Mouse (Mus musculus) C2C12 (cell line): ENCODE measurements around the gene BC037034. TPM values are rescaled to one million over a fixed set of nuclear protein-coding genes. Genes with fewer than 3 reads are reported as not detected.

ENCODE experiments used
- H3K27me3 ChIP-seq: one replicate; pipeline ENCODE4 v1.6.1; 2011; ENCODE audit not compliant: control insufficient read depth, insufficient read depth, insufficient read length
- H3K36me3 ChIP-seq: one replicate; pipeline ENCODE4 v1.6.1; 2011; ENCODE audit not compliant: control insufficient read depth, insufficient read depth
- H3K4me3 ChIP-seq: one replicate; pipeline ENCODE4 v1.5.1; 2011; ENCODE audit warnings: mild to moderate bottlenecking, control low read depth; ENCODE audit not compliant: poor library complexity, insufficient read depth, severe bottlenecking
- H3K79me2 ChIP-seq: one replicate; pipeline ENCODE4 v1.6.1; 2011; ENCODE audit not compliant: control insufficient read depth, insufficient read depth
- H3K79me3 ChIP-seq: one replicate; pipeline ENCODE4 v1.6.1; 2011; ENCODE audit warnings: low read depth, control low read depth
- H3ac ChIP-seq: one replicate; pipeline ENCODE3; 2011; ENCODE audit warnings: low read depth; ENCODE audit not compliant: control insufficient read depth, insufficient read length
- CEBPB ChIP-seq: IDR thresholded peaks from one replicate; pipeline ENCODE4 v1.6.1; 2011; ENCODE audit warnings: low read depth, mild to moderate bottlenecking, control low read depth, moderate library complexity
- CTCF ChIP-seq: IDR thresholded peaks from one replicate; pipeline ENCODE4 v1.5.1; 2011; ENCODE audit not compliant: control insufficient read depth, insufficient read depth, insufficient read length
- FOSL1 ChIP-seq: IDR thresholded peaks from one replicate; pipeline ENCODE4 v1.8.0; 2011; ENCODE audit warnings: mild to moderate bottlenecking, low read length; ENCODE audit not compliant: poor library complexity, insufficient read depth, severe bottlenecking
- MAX ChIP-seq: IDR thresholded peaks from one replicate; pipeline ENCODE4 v1.6.1; 2011; ENCODE audit warnings: mild to moderate bottlenecking, control low read depth
- MYOD1 ChIP-seq: IDR thresholded peaks from one replicate; pipeline ENCODE4 v1.6.1; 2011; ENCODE audit warnings: low read depth; ENCODE audit not compliant: control insufficient read depth, insufficient read length
- MYOG ChIP-seq: IDR thresholded peaks from one replicate; pipeline ENCODE4 v1.6.1; 2011; ENCODE audit not compliant: control insufficient read depth, insufficient read length; ENCODE audit errors: extremely low read depth
- USF1 ChIP-seq: IDR thresholded peaks from one replicate; pipeline ENCODE4 v1.6.1; 2011; ENCODE audit warnings: low read depth, mild to moderate bottlenecking, control low read depth, moderate library complexity
- polyA plus RNA-seq: library from polyadenylated mRNA; unstranded; fragments of >200 nt; fragmentation: generic; extraction: Trizol; gene quantifications from one replicate; pipeline ENCODE4 v1.2.1, GENCODE M21; 2012; ENCODE audit warnings: missing spikeins

The BC037034 gene
- polyA plus RNA-seq, 1 experiment = 6.8 TPM

- Histone ChIP-seq H3K79me2 (no peaks in the 10 kb centered on the region), H3K4me3 (no peak overlapping the region), H3K27me3 (peaks cover 3% of the 10 kb centered on the region), H3K36me3 (no peaks in the 10 kb centered on the region), H3ac (no peak overlapping the region), H3K79me3 (no peaks in the 10 kb centered on the region)
- TF ChIP-seq CTCF = no peak
- TF ChIP-seq MAX = no peak
- TF ChIP-seq MYOD1 = no peak
- no peak for TF ChIP-seq FOSL1
- no peak for TF ChIP-seq CEBPB
- no peak for TF ChIP-seq MYOG
- no peak for TF ChIP-seq USF1
These were observed 14.2 kb upstream of the BC037034 start for GRCm38 (mm10) chr5:138277994-138278393.

DNA sequence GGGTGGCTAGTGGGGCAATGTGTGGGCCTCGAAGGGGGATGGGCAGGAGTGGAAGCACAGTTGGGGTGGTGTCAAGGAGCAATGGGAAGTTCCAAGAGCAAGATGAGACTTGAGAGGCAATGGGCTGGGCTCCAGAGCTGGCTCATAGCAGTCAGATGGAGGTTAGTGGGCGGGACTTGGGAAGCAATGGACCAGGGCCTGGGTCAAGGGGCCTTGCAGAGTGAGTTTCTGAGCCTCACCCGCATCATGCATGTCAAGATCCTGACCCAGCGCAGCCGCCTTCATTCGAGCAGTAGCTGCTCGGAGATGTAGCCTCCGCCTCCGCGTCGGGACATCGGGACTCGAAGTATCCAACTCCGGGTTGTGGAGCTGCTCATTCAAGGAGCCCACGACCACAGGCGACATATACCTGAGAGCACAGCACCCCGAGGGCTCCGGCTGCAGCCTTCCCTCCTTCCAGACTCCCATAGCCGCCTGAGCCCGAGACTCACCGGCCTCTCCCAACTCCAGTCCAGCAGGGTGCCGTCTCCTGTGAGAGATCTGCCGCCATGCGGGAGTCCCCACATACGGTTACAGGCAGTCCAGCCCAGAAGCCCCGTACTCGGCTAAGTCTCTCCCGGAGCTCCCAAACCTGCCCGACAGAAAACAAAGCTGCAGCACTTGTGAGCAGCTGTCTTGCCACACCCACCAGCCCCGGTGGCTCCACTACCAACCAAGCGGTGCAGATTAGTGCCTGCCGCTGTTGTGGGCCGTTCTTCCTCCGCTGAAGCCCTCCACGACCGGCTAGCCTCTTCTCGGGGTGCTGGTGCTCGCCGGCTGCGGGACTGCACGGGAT, 11.6 kb upstream of the BC037034 start:
- Histone ChIP-seq H3K4me3 (no peak overlapping the region), H3K27me3 (peaks cover 17% of the 10 kb centered on the region), H3K79me3 (no peaks in the 10 kb centered on the region), H3ac (no peak overlapping the region), H3K36me3 (no peaks in the 10 kb centered on the region), H3K79me2 (no peaks in the 10 kb centered on the region)
- TF ChIP-seq USF1 (no peak), CTCF (no peak), FOSL1 (no peak), MYOD1 (no peak), CEBPB (no peak), MYOG (no peak), MAX (no peak)

DNA sequence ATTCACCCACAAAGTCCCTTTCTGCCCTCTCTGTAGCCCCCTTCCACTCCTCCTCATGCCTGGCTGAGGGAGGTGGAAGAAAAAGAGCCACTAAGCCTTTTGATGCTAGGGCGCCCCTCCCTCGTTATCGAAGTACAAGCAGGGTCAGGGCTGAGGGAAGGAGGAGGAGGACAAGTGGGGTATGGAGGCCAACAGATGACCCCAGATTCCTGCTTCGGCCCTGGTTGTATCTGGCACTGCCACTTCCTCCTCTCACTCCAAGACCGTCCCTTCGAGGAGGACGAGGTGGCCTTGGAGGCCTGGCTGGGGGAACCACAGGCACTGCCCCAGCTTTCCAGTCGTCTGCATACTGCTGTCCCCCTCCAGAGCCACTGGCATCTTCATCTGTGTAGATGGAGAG, 10.4 kb upstream of the BC037034 start:
- H3K79me3 ChIP-seq = no peaks in the 10 kb centered on the region
- H3ac ChIP-seq = no peak overlapping the region
- TF ChIP-seq MYOD1 = no peak
- no peak for TF ChIP-seq MAX
- TF ChIP-seq FOSL1 = no peak
- no peak for TF ChIP-seq CEBPB
- no peak for TF ChIP-seq CTCF
- TF ChIP-seq USF1 = no peak
- TF ChIP-seq MYOG = no peak
- H3K36me3 ChIP-seq = no peaks in the 10 kb centered on the region
- H3K4me3 ChIP-seq = no peak overlapping the region
- no peaks in the 10 kb centered on the region for H3K79me2 ChIP-seq
- H3K27me3 ChIP-seq = peaks cover 17% of the 10 kb centered on the region

GRCm38 (mm10) chr5:138272409-138272923, 8.6 kb upstream of the BC037034 start, which contains the start of gene Gal3st4:
Gene Gal3st4, minus strand, starts transcription at chr5:138272840.
- no peak for TF ChIP-seq MYOG
- no peak for TF ChIP-seq USF1
- TF ChIP-seq CEBPB = no peak
- TF ChIP-seq FOSL1 = no peak
- TF ChIP-seq CTCF = no peak
- no peaks in the 10 kb centered on the region for H3K79me3 ChIP-seq
- H3ac ChIP-seq = no peak within 1 kb of the TSS
- H3K4me3 ChIP-seq = no peak within 1 kb of the TSS
- H3K79me2 ChIP-seq = no peaks in the 10 kb centered on the region
- peaks cover 17% of the 10 kb centered on the region for H3K27me3 ChIP-seq
- no peaks in the 10 kb centered on the region for H3K36me3 ChIP-seq

DNA sequence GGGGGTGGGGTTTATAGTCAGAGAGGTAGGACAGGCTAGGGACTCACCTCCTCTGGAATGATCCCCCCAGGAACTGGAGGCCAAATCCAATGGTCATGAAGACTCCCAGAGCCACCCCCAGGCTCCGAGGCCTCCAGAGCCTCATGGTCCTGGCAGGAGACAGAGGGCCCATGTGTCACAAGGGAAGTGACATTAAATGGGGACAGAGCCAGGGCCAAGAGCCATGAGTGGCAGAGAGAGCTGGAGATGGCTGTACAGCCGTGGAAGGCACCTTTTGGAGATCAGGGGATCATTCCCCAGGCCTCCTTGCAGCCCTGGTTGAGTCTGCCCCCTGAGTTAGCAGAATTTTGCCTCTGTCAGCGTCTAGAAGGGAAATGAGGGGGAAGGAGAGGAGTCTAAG, 7.4 kb upstream of the BC037034 start:
- no peak for TF ChIP-seq MYOG
- Histone ChIP-seq H3K4me3 (no peak overlapping the region), H3K79me2 (no peaks in the 10 kb centered on the region), H3ac (no peak overlapping the region), H3K79me3 (no peaks in the 10 kb centered on the region), H3K27me3 (peaks cover 17% of the 10 kb centered on the region), H3K36me3 (no peaks in the 10 kb centered on the region)

DNA sequence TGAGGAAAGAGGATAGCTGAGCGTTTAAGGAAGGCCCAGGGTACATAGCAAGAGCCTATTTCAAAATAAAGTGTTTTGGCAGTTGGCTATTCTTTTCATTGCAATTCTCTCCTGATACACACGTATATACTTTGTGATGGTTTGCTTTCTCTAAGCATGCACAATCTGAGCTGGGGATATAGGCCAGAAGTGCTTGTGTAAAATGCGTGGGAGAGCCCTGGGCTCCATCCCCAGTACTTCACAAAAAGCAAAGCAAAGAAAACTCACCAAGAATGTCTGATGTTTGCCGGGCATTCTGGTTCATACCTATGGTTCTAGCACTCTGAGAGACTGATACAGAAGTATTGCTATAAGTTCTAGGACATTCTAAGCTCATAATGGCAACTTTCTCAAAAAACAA, 5.1 kb upstream of the BC037034 start:
- Histone ChIP-seq H3K4me3 (no peak overlapping the region), H3K79me3 (no peaks in the 10 kb centered on the region), H3K27me3 (peaks cover 14% of the 10 kb centered on the region), H3ac (no peak overlapping the region), H3K36me3 (no peaks in the 10 kb centered on the region), H3K79me2 (peaks cover 8% of the 10 kb centered on the region)
- TF ChIP-seq FOSL1 = no peak
- no peak for TF ChIP-seq MAX
- TF ChIP-seq MYOD1 = no peak
- no peak for TF ChIP-seq CEBPB
- TF ChIP-seq CTCF = no peak
- TF ChIP-seq USF1 = no peak
- no peak for TF ChIP-seq MYOG
